Mouse (Mus musculus) heart, postnatal 0 days (tissue): ENCODE data around the gene Fmnl3.

Source experiments
- CTCF ChIP-seq: IDR thresholded peaks from 2 replicates; pipeline ENCODE4 v1.5.1; 2016; ENCODE audit warnings: antibody characterized with exemption, control low read depth, low read depth
- EP300 ChIP-seq: IDR thresholded peaks from 2 replicates; pipeline ENCODE4 v1.6.1; 2016; ENCODE audit warnings: antibody characterized with exemption, low read depth

DNA sequence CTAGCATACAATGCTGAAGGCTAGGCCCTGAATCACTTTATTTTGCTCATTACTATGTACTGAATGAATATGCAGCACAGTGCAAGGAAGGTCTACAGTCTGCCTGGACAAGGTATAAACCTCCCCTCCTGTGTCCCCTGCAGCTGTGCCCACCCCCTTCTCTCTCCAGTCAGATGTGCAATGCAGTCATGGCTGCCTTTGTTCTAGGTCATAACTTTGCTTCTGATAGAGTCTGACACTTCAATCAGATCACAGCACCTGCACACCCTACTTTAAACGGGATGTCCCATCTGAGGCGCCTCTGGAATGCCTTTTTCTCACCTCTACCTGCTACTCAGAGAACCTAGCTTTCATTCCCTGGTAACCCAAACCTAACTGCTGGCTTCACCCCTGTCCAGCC lies 31.4 kb downstream of the Fmnl3 start:
- no peak for TF ChIP-seq CTCF
- no peak for TF ChIP-seq EP300
